Mouse (Mus musculus): ENCODE data around the gene Plxna2. TPM values are rescaled to one million over a fixed set of nuclear protein-coding genes. Genes with fewer than 3 reads are reported as not detected.
A peak's percentile ranks its signal among the peaks of the same experiment; 100 is the strongest.

Gene Plxna2
- total RNA-seq, 1 experiment from 2014 or later, result 15.2 TPM

DNA sequence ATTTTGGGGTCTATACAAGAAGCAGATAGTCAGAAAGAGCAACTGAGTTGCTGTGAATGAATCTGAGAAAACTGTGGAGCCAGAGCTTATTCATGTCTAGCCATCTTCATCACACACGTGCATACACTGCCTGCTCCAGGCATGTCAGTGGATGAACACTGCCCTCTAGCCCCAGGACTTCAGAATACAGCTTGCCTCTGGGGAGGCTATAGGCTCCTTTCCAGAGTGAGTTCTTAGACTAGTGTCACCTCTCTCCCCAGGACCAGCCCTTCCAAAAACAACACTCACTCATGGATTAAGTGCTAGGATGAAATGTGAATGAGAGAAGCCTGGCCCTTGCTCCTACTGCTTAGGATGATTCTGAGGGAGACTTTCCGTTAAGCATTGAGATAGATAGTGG is 198.9 kb downstream of the Plxna2 start:
- DNase-seq, result peak; percentile 84

DNA sequence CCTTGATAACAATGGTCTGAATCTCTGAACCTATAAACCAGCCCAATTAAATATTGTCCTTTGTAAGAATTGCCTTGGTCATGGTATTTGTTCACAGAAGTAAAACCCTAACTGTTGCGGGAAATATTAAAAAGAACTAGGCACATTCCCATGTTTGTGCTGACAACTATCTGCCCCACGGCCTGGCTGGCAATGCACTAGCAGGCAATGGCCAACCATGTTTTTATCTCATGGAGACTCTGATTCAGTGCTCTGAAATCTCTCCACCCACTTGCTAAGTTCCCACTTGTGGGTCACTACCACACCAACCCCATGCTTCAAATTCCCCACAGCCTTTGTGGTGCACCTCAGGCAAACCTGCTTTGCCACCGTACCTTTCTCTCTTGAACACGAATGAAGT is 202.9 kb downstream of the Plxna2 start:
- DNase-seq, result no peak

DNA sequence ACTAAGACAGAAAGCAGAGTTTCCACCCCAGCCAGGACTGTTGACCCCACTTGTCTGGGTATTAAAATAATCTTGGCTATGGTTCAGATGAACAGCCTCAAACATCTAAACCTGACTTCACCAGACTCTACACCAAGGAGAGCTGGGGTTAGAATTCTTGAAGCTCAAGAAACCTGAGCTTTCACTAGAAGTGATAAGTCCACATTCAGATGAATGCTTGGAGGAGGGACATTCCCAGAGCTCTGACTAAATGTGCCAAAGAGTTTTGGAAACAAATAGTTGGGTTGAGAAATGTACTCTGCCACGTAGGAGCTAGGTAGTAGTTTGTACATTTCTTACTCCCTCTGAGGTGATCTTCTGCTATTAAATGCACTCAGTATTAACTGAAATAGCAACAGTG is 203.7 kb downstream of the Plxna2 start:
- DNase-seq, result no peak

DNA sequence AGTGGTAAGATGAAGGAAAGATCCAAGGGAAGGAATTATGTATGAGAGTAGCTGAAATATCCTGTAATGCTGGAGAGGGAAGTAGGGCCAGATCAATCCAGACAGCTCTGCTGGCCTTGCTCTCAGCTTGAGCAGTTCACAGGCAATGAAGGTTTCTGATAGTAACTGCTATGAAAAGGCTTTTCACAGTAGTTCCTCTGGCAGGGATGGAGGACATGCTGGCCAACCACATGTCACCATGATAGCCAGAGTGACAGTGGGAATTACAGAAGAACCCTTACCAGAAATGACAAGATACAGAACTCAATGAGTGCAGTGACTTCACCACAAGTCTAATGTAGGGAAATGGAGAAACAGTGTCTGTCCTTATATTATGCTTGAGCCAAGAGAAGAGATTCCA is 210.3 kb downstream of the Plxna2 start:
- DNase-seq, result no peak

DNA sequence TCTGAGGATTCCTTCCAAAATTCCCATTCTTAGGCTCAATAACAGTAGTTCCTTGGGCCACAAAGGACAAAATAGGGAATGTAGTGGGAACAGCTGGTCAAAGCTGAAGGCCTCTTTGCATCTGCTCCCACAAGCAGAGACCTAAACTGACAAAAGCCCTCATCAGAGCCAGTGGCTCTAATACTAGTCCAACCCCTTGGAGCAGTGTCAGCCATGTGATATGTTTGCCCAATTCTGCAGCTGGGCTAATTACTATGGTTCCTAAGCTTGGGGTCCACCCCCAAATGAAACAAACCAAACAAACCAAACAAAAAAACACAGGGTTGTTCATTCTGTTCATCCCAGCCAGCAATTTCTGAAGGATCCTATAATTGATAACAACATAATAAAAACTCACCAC is 217.2 kb downstream of the Plxna2 start:
- DNase-seq, result no peak

DNA sequence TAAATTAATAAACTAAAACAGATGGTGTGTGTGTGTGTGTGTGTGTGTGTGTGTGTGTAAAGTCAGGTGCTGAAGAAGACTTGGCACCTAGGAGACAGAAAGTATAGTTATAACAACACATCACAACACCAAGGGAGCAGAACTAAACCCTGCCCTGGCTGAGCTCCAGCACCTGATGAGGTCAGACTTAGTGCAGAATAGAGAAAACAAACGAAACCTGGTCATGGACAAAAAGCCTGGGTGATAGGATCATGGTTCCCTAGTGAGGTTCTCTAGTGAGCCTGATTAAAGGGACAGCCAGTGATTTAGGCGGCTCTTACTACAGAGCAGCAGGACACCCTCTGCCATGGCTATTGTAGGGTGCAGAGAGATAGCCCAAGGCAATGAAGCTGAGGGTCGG is 218.2 kb downstream of the Plxna2 start:
- DNase-seq, result no peak

DNA sequence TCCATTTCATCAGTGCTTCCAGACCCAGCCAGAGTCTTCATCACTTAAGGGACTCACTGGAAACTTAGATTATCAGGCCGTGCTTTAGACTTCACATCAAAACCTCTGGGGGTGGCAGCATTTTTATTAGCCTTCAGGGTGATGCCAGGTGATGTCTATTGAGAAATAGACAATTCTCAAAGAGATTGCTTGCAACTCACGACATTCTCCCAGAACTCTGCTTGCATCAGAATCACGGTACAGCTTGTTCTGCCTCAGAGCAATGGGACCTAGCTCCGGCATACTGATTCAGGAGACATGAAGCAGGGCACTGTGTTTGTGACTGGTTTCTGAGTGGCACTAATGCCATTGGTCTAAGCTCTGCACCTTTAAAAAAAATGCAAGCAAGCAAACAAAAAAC is 218.7 kb downstream of the Plxna2 start:
- no peak for DNase-seq

DNA sequence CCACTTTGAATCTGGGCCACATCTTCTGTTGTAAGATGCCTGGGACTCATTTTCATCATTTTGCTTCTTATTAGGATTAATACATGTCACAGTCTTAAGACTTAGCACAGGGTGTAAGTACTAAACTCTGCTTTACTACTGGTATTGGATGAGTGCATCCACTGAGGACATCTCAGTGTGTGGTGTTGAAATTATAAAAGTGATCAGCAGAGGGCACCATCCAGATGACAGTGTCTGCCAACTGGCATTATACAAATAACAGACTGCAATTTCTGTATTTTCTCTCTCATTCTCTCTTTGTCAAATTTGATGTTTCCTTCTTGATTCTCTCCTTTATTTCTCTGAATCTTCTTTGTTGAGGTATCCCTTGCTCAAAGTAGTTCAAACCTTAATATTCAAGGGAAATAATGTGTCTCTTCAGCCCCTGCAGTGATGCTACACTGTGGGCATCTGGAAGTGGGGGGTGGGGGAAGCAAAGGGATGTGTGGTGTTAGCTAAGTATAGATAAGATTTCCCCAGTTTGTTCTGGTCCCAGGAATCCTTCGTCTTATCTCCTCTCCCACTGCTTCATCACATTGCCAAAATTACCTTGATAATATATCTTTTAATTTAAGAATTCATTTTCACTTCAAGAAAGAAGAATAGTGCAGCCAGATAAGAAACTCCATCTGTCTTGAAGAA is 221.4 kb downstream of the Plxna2 start:
- DNase-seq, result peak; percentile 48

DNA sequence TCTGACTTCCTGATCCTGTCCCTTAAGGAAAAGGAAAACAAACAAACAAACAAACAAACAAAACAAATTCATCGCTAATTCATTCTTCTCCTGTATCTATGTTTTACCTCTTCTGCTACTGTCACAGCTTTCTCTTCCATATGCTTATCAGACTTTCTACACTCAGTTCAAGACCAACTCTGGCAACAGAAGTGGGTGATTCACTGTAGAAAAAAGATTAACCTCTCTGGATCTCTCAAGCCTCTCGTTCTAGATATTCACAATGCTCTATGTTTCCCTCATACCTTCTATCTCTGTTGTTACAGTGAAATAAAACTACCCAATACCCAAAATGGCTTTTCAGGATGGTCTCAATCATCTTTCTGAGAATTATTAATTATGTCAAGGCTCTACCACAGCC is 225.0 kb downstream of the Plxna2 start:
- DNase-seq, result no peak

DNA sequence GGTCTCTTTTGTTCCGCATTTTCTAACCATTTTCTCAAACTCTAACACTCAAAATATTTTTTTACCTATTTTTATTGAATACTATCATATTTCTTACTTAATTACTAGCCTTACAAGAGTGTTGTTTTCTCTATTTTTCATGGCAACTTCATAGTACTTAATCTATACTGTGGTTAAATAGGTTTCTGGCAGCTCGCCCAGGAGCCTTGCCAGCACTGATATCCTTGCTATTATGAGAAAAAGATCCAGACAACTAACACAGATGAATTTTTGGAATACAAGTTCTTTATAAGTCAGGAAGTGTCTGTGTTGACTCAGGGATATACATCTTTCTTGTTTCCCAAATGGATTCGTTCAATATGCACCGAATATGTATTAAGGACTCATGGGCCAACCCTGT is 229.0 kb downstream of the Plxna2 start:
- DNase-seq, result no peak

DNA sequence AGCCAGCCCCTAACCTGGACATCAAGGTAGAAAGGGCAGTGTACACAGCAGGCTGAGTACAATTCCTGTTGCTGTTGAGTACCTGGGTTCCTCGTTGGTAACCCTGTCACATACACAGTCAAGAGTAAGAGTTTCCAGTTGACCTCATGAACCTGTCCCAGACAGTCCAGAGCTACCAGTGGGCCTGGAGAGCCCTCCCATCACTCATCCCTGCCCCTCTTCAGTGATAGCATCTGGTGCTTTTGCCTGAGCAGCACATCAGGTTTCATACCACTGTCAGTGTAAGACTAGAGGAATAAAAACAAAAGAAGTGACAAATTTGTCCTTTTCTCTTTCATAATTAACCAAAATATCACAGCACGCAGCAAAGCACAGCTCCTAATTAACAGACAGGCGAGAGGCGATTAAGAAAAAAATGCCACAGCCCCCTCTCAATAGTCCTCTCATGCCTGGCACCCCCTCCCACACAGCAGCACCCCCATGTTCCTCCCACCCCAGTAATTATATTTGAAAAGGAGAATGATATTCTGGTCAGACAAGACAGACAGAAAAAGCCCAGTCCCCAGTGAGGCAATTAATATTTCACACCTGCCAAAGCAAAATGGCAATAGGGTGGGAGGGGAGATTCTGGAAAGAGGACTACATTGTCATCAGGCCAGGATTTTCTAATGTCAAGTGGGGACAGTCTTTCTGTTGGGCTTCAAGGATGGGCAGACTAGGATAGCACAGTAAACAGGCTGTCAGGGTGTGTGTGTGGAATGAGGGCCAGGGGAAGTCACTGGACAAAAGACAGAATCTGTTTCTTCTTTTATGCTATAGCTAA is 233.4 kb downstream of the Plxna2 start:
- DNase-seq, result no peak

DNA sequence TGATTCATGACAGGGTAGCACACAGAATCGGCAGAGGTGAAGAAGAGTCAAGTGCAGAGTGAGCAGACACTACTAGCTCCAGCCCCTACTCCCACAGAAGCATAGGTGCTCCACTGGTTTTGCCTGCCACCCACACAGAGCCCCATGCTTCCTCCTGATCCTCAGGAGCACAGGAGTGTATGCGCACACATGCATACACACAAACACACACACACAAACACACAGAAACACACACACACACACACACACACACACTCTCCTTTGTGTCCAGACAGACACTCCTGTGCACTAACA is 234.0 kb downstream of the Plxna2 start:
- DNase-seq, result no peak

Small RNAs within 50 kb of the gene (microRNA-seq; reads per million reads assigned to microRNA genes)
- gene Mir3962, result 1.3 to 3.8 reads per million in 2 experiments

All from adrenal gland, postnatal 14 days (tissue).